Mouse (Mus musculus) lung, embryonic 14.5 days (tissue): Measurements from ENCODE around the gene Plekha6. TPM values are rescaled to one million over a fixed set of nuclear protein-coding genes. Genes with fewer than 3 reads are reported as not detected.
A peak's percentile ranks its signal among the peaks of the same experiment; 100 is the strongest.

Experiments used
- ATAC-seq: fragments of 200-750 bp; cut with Nextera tagmentation; 2 replicates; pipeline ENCODE4 v1.8.0; 2017; ENCODE audit warnings: mild to moderate bottlenecking, moderate TSS enrichment, moderate library complexity; ENCODE audit not compliant: insufficient read depth
- DNase-seq: peaks from one replicate; pipeline ENCODE4 v3.0.0-alpha.2; 2015
- H3K27ac ChIP-seq: fragments of 300-500 bp; sonication (generic); 2 replicates; pipeline ENCODE4 v1.5.1; 2014; ENCODE audit warnings: low read depth, mild to moderate bottlenecking, moderate library complexity
- H3K27me3 ChIP-seq: fragments of 300-500 bp; sonication (generic); 2 replicates; pipeline ENCODE4 v1.6.1; 2014; ENCODE audit warnings: low read length, control low read depth; ENCODE audit not compliant: insufficient read depth
- H3K36me3 ChIP-seq: fragments of 300-500 bp; sonication (generic); 2 replicates; pipeline ENCODE4 v1.6.1; 2014; ENCODE audit warnings: control low read depth; ENCODE audit not compliant: insufficient read depth
- H3K4me1 ChIP-seq: fragments of 300-500 bp; sonication (generic); 2 replicates; pipeline ENCODE4 v1.6.1; 2014; ENCODE audit warnings: antibody characterized with exemption, control low read depth; ENCODE audit not compliant: insufficient read depth
- H3K4me2 ChIP-seq: fragments of 300-500 bp; sonication (generic); 2 replicates; pipeline ENCODE4 v1.6.1; 2014; ENCODE audit warnings: mild to moderate bottlenecking
- H3K4me3 ChIP-seq: fragments of 300-500 bp; sonication (generic); 2 replicates; pipeline ENCODE4 v1.5.1; 2014; ENCODE audit warnings: low read depth, low read length
- H3K9ac ChIP-seq: fragments of 300-500 bp; sonication (generic); 2 replicates; pipeline ENCODE4 v1.6.1; 2014
- H3K9me3 ChIP-seq: fragments of 300-500 bp; sonication (generic); 2 replicates; pipeline ENCODE4 v1.6.1; 2016; ENCODE audit warnings: low read depth, low read length, control low read depth
- CTCF ChIP-seq: IDR thresholded peaks from 2 replicates; pipeline ENCODE4 v1.5.1; 2016; ENCODE audit warnings: antibody characterized with exemption, low read depth
- WGBS: fragments of 180-500 bp; shearing (Covaris S2); extraction: QIAGEN DNeasy Blood & Tissue Kit; methylation state at CpG from one replicate; pipeline ENCODE4 v1.1.7; 2014; 5-methylcytosine and 5-hydroxymethylcytosine counted together
- polyA plus RNA-seq: library from polyadenylated mRNA; unstranded; fragments of >200 nt; fragmentation: Nextera tagmentation; extraction: Ambion mirVana; gene quantifications from 2 replicates; pipeline ENCODE4 v1.2.1, GENCODE M21; 2014

The Plekha6 gene
- polyA plus RNA-seq, 1 experiment from 2014 or later = 6.7 TPM

DNA sequence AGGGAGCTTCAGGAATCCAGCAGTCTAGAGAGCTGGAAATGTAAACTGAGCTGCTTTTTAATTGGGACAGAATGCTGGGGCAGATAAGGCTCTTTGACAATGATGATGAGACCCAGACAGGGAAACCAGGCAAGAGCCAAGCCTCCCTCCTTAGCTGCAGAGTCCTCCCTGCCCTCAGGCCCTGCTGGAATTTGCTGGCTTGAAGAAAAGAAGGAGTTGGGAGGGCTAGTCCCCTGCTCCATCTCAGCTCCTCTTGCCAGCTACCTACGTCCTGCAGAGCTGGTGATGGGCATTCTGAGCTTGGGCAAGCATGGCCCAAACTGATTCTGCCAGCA, 89.5 kb downstream of the Plekha6 start:
- Histone ChIP-seq H3K27ac (peak overlapping the region; percentile 84), H3K27me3 (no peaks in the 10 kb centered on the region), H3K9ac (no peak overlapping the region), H3K4me2 (no peak overlapping the region), H3K9me3 (no peaks in the 10 kb centered on the region), H3K4me1 (peaks cover 41% of the 10 kb centered on the region), H3K36me3 (no peaks in the 10 kb centered on the region), H3K4me3 (no peak overlapping the region)
- no peak for TF ChIP-seq CTCF
- ATAC-seq (peak; percentile 30; the same call in 1 of the 2 replicates), DNase-seq (peak; percentile 69)
- 36% methylated on average over 1 of the region's 1 CpGs for WGBS

DNA sequence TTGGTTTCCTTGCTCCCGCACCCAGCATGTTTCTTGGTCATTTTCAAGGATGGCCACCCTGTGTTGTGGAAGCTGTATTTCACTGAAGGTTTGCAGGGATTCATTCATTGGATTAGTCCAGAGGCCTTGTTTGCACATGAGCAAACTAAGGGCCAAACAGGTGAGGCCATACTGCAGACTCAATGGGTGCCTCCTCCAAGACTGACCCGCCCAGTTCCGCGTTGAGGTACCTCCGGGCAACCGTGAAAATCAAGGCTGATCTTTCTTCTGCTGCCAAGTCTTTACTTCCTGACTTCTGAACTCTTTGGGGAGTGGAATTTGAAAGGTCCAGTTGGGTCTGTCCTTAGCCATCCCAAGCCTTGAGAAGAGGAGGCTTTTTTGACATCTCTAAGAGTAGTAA, 90.2 kb downstream of the Plekha6 start:
- Histone ChIP-seq H3K9ac (no peak overlapping the region), H3K9me3 (no peaks in the 10 kb centered on the region), H3K27ac (peak overlapping the region; percentile 84), H3K4me3 (no peak overlapping the region), H3K27me3 (no peaks in the 10 kb centered on the region), H3K4me2 (no peak overlapping the region), H3K4me1 (peaks cover 41% of the 10 kb centered on the region), H3K36me3 (no peaks in the 10 kb centered on the region)
- DNase-seq (no peak), ATAC-seq (no peak)
- 66% methylated on average over 6 of the region's 6 CpGs for WGBS
- no peak for TF ChIP-seq CTCF

DNA sequence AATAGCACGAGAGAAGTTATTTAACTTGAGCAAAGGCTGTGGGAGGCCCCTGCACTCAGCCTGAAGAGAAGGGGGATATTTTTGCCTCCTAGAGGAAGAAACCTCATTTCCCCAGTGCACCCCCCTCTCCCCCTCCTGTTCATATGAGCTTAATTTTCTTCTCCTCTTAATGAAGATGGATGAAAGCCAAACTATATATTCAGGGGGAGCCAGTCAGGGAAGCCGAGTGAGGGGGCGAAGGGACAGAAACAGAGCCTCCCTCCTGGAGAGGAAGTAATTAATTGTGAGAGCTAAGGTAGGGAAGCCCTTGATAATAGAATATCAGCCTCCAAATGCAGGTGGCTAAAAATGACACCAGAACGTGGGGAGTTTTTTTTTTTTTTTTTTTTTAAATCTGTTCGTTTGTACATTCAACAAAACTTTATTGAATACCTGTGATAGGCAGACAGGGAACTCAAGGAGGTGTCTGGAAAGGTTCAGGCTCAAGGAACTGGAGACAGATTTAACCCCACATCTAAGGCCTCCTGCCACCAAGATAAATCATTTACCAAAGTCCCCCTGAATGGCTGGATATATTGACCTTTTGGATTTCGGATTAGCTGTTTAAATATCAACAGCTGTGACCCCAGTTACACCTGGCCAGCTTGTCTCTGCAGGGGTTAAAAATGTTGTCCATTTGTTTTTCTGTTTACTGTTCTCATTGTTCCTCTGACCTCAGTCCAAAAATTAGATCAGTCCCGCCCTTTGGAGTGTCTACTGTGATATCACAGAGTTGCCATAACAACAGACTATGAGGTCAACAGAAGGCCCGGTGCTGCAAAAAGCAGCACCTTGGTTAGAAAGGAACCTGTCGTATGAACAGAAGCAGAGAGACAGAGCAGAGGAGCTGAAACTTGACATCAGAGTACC, 91.1 kb downstream of the Plekha6 start:
- Histone ChIP-seq H3K9me3 (no peaks in the 10 kb centered on the region), H3K27ac (peak overlapping the region; percentile 25; the same call in 1 of the 2 replicates), H3K4me3 (no peak overlapping the region), H3K4me1 (peaks cover 41% of the 10 kb centered on the region), H3K27me3 (no peaks in the 10 kb centered on the region), H3K4me2 (peak overlapping the region; percentile 52; the same call in 1 of the 2 replicates), H3K9ac (no peak overlapping the region), H3K36me3 (no peaks in the 10 kb centered on the region)
- no peak for TF ChIP-seq CTCF
- WGBS = 23% methylated on average over 9 of the region's 9 CpGs
- no peak for ATAC-seq
- peak; percentile 35 for DNase-seq

DNA sequence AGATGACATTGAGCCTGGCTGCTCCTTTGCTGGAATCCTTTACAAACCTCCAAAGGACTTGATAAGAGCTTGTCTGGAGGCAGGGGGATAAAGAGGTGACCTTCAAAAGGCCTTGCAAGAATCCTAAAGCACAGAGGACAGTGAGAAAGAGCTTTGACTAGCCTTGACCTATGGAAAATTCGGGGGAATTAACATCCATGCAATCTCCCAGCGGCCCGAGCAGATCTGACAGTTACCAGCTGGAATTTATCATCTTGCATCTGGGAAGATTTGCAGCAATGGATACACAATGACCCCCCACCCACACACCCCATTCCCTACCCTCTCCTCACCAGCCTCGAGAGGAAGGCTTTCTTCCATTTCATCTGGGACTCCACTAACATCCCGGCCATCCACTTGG, 91.8 kb downstream of the Plekha6 start:
- no peaks in the 10 kb centered on the region for H3K27me3 ChIP-seq
- WGBS = 17% methylated on average over 5 of the region's 5 CpGs
- TF ChIP-seq CTCF = no peak
- H3K4me2 ChIP-seq = peak overlapping the region; percentile 52
- H3K27ac ChIP-seq = peak overlapping the region; percentile 82
- H3K9ac ChIP-seq = no peak overlapping the region
- H3K9me3 ChIP-seq = no peaks in the 10 kb centered on the region
- peak overlapping the region; percentile 22 for H3K4me3 ChIP-seq
- H3K36me3 ChIP-seq = no peaks in the 10 kb centered on the region
- H3K4me1 ChIP-seq = peaks cover 39% of the 10 kb centered on the region
- peak; percentile 36; the same call in 1 of the 2 replicates for ATAC-seq
- peak; percentile 88 for DNase-seq

DNA sequence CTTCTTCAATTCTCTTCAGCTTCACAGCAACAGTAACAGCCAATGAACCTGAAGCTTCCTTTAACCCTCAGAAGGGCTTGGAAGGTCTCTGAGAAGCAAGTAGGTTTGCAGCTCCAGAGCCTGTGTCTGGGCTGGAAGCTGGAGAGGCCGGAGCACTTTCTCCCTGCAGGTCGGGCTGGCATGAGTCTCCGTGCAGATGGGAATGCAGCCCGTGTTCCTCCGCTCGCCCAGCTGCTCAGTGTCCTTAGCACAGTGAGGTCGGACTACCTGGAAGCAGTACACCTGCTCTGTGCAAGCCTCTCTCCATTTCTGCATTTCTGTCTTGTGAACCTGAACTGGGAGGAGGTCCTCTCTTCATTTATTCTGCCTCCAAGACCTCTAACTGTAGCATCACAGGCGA, 92.3 kb downstream of the Plekha6 start:
- ATAC-seq (no peak), DNase-seq (no peak)
- H3K27me3 ChIP-seq = no peaks in the 10 kb centered on the region
- 51% methylated on average over 8 of the region's 8 CpGs for WGBS
- peaks cover 33% of the 10 kb centered on the region for H3K4me1 ChIP-seq
- no peak overlapping the region for H3K9ac ChIP-seq
- peak overlapping the region; percentile 22 for H3K4me3 ChIP-seq
- no peak for TF ChIP-seq CTCF
- H3K4me2 ChIP-seq = peak overlapping the region; percentile 52
- H3K36me3 ChIP-seq = no peaks in the 10 kb centered on the region
- H3K27ac ChIP-seq = peak overlapping the region; percentile 82
- no peaks in the 10 kb centered on the region for H3K9me3 ChIP-seq

DNA sequence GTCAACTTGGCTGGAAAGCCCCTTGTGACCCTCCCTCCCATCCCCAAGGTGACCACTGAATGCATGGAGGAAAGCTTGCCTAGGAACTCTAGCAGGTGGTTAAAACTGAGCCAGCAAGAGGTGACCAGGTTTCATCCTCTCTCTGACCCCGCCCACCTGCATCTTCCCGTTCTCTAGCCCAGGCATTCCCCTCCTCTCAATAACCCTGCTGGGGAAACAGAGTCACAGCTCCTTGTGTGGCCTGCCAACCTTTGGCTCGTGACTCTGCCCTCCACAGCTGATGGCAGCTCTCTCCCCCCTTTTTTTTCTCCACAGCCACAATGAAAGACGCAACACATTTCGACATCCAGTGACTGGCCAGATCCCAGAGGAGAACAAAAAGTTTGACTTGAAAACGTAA, 94.7 kb downstream of the Plekha6 start:
- no peak overlapping the region for H3K9ac ChIP-seq
- no peaks in the 10 kb centered on the region; the same call in 1 of the 2 replicates for H3K36me3 ChIP-seq
- no peak overlapping the region for H3K4me3 ChIP-seq
- peaks cover 23% of the 10 kb centered on the region for H3K4me1 ChIP-seq
- no peak overlapping the region for H3K27ac ChIP-seq
- no peak for TF ChIP-seq CTCF
- ATAC-seq (no peak), DNase-seq (no peak)
- H3K27me3 ChIP-seq = no peaks in the 10 kb centered on the region
- WGBS = 58% methylated on average over 6 of the region's 6 CpGs
- no peak overlapping the region for H3K4me2 ChIP-seq
- no peaks in the 10 kb centered on the region for H3K9me3 ChIP-seq

DNA sequence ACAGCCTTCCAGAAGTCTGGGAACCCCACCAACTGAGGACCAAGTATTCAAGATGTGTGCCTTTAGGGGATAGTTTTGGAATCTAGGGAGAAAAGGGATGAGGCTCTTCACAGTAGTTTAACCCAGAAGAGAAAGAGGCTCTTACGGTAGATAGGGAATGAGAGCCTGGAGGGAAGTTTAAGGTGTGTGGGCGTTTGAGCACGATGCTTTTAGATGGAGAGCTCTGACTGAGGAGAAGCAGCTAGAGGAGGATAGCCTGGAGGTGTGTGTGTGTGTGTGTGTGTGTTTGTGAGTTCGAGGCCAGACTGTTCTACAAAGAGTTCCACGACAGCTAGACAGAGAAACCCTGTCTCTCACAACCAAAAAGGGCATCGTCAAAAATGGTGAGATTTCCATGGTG, 98.6 kb downstream of the Plekha6 start:
- H3K9ac ChIP-seq = no peak overlapping the region
- 0 out of 2 replicates have a peak, but pooled peaks cover 4% of the 10 kb centered on the region for H3K4me1 ChIP-seq
- WGBS = 88% methylated on average over 6 of the region's 6 CpGs
- no peaks in the 10 kb centered on the region; the same call in 1 of the 2 replicates for H3K36me3 ChIP-seq
- no peak for TF ChIP-seq CTCF
- no peak overlapping the region for H3K4me2 ChIP-seq
- DNase-seq (no peak), ATAC-seq (no peak)
- H3K9me3 ChIP-seq = no peaks in the 10 kb centered on the region
- no peak overlapping the region for H3K4me3 ChIP-seq
- H3K27me3 ChIP-seq = no peaks in the 10 kb centered on the region
- H3K27ac ChIP-seq = no peak overlapping the region
